Mouse (Mus musculus): ENCODE data around the gene Gm44790. TPM values are rescaled to one million over a fixed set of nuclear protein-coding genes. Genes with fewer than 3 reads are reported as not detected.
"Not testable (repeated sequence)": the region's sequence is repeated elsewhere in the genome, so short reads cannot be mapped to it uniquely, and the experiment has no call there.

The Gm44790 gene
- not detected in 2 replicates for polyA plus RNA-seq (2015; fragmentation: Nextera tagmentation; extraction: Ambion mirVana)

GRCm38 (mm10) chr6:86426358-86426757 lies at the start of gene Gm44790:
Gm44790 (plus strand) TSS chr6:86426658.
- ATAC-seq (ENCODE audit: low read depth) = no peak
- Histone ChIP-seq H3K4me1 (ENCODE audit: control insufficient read depth, low read depth, low read length) (no peaks in the 10 kb centered on the region), H3K4me3 (ENCODE audit: low read depth, low read length) (no peak within 1 kb of the TSS), H3K27me3 (ENCODE audit: control insufficient read depth, insufficient read depth, low read depth, low read length) (no peaks in the 10 kb centered on the region), H3K4me2 (ENCODE audit: low read depth, low read length) (no peak within 1 kb of the TSS), H3K36me3 (ENCODE audit: control insufficient read depth, insufficient read depth) (peaks cover 11% of the 10 kb centered on the region), H3K9me3 (replicated peaks; ENCODE audit: control insufficient read depth, low read length) (no peaks in the 10 kb centered on the region), H3K9ac (ENCODE audit: low read depth, low read length) (no peak within 1 kb of the TSS), H3K27ac (ENCODE audit: low read length) (no peak within 1 kb of the TSS)
- 80% methylated on average over 1 of the region's 1 CpGs for WGBS (ENCODE audit: insufficient replicate concordance)

- Histone ChIP-seq H3K4me3 (ENCODE audit: low read depth, low read length) (no peak overlapping the region), H3K4me2 (ENCODE audit: low read depth, low read length) (no peak overlapping the region), H3K9me3 (replicated peaks; ENCODE audit: control insufficient read depth, low read length) (no peaks in the 10 kb centered on the region), H3K36me3 (ENCODE audit: control insufficient read depth, insufficient read depth) (peaks cover 31% of the 10 kb centered on the region), H3K27ac (ENCODE audit: low read length) (no peak overlapping the region), H3K4me1 (ENCODE audit: control insufficient read depth, low read depth, low read length) (peaks cover 3% of the 10 kb centered on the region; the same call in 1 of the 2 replicates), H3K27me3 (ENCODE audit: control insufficient read depth, insufficient read depth, low read depth, low read length) (no peaks in the 10 kb centered on the region), H3K9ac (ENCODE audit: low read depth, low read length) (no peak overlapping the region)
- no peak for ATAC-seq (ENCODE audit: low read depth)
- 82% methylated on average over 3 of the region's 3 CpGs for WGBS (ENCODE audit: insufficient replicate concordance)
Observed at GRCm38 (mm10) chr6:86378341-86378740, 48.1 kb upstream of the Gm44790 start.

- not testable (repeated sequence) for H3K4me2 ChIP-seq (ENCODE audit: low read depth, low read length); H3K9me3 ChIP-seq (replicated peaks; ENCODE audit: control insufficient read depth, low read length); H3K4me3 ChIP-seq (ENCODE audit: low read depth, low read length); H3K4me1 ChIP-seq (ENCODE audit: control insufficient read depth, low read depth, low read length); H3K9ac ChIP-seq (ENCODE audit: low read depth, low read length); H3K27me3 ChIP-seq (ENCODE audit: control insufficient read depth, insufficient read depth, low read depth, low read length); ATAC-seq (ENCODE audit: low read depth); H3K27ac ChIP-seq (ENCODE audit: low read length)
- H3K36me3 ChIP-seq (ENCODE audit: control insufficient read depth, insufficient read depth) = peaks cover 31% of the 10 kb centered on the region
- WGBS (ENCODE audit: insufficient replicate concordance) = 64% methylated on average over 6 of the region's 8 CpGs
Observed at GRCm38 (mm10) chr6:86380112-86380511, 46.3 kb upstream of the Gm44790 start.

GRCm38 (mm10) chr6:86382551-86382950 lies 43.9 kb upstream of the Gm44790 start:
- no peak for ATAC-seq (ENCODE audit: low read depth)
- Histone ChIP-seq H3K4me1 (ENCODE audit: control insufficient read depth, low read depth, low read length) (no peaks in the 10 kb centered on the region; the same call in none of the 2 replicates), H3K4me3 (ENCODE audit: low read depth, low read length) (no peak overlapping the region), H3K9ac (ENCODE audit: low read depth, low read length) (no peak overlapping the region), H3K4me2 (ENCODE audit: low read depth, low read length) (no peak overlapping the region), H3K9me3 (replicated peaks; ENCODE audit: control insufficient read depth, low read length) (no peaks in the 10 kb centered on the region), H3K27ac (ENCODE audit: low read length) (no peak overlapping the region), H3K27me3 (ENCODE audit: control insufficient read depth, insufficient read depth, low read depth, low read length) (no peaks in the 10 kb centered on the region), H3K36me3 (ENCODE audit: control insufficient read depth, insufficient read depth) (peaks cover 18% of the 10 kb centered on the region)

- H3K4me3 ChIP-seq (ENCODE audit: low read depth, low read length) = no peak overlapping the region
- H3K9me3 ChIP-seq (replicated peaks; ENCODE audit: control insufficient read depth, low read length) = no peaks in the 10 kb centered on the region
- no peak overlapping the region for H3K9ac ChIP-seq (ENCODE audit: low read depth, low read length)
- ATAC-seq (ENCODE audit: low read depth) = peak; percentile 53
- H3K27ac ChIP-seq (ENCODE audit: low read length) = no peak overlapping the region
- H3K4me2 ChIP-seq (ENCODE audit: low read depth, low read length) = no peak overlapping the region
- H3K27me3 ChIP-seq (ENCODE audit: control insufficient read depth, insufficient read depth, low read depth, low read length) = no peaks in the 10 kb centered on the region
- H3K4me1 ChIP-seq (ENCODE audit: control insufficient read depth, low read depth, low read length) = no peaks in the 10 kb centered on the region; the same call in none of the 2 replicates
- 41% methylated on average over 16 of the region's 16 CpGs for WGBS (ENCODE audit: insufficient replicate concordance)
- peaks cover 10% of the 10 kb centered on the region for H3K36me3 ChIP-seq (ENCODE audit: control insufficient read depth, insufficient read depth)
Observed at GRCm38 (mm10) chr6:86383370-86383769, 43.1 kb upstream of the Gm44790 start.

GRCm38 (mm10) chr6:86384692-86385091 lies 41.8 kb upstream of the Gm44790 start:
- Histone ChIP-seq H3K9ac (ENCODE audit: low read depth, low read length) (no peak overlapping the region), H3K4me3 (ENCODE audit: low read depth, low read length) (no peak overlapping the region), H3K9me3 (replicated peaks; ENCODE audit: control insufficient read depth, low read length) (no peaks in the 10 kb centered on the region), H3K4me1 (ENCODE audit: control insufficient read depth, low read depth, low read length) (no peaks in the 10 kb centered on the region; the same call in none of the 2 replicates), H3K27ac (ENCODE audit: low read length) (peak overlapping the region; percentile 49; the same call in 1 of the 2 replicates), H3K4me2 (ENCODE audit: low read depth, low read length) (no peak overlapping the region), H3K36me3 (ENCODE audit: control insufficient read depth, insufficient read depth) (peaks cover 5% of the 10 kb centered on the region; the same call in 1 of the 2 replicates), H3K27me3 (ENCODE audit: control insufficient read depth, insufficient read depth, low read depth, low read length) (no peaks in the 10 kb centered on the region)
- no peak for ATAC-seq (ENCODE audit: low read depth)
- WGBS (ENCODE audit: insufficient replicate concordance) = 45% methylated on average over 4 of the region's 4 CpGs

- Histone ChIP-seq H3K4me1 (ENCODE audit: control insufficient read depth, low read depth, low read length) (no peaks in the 10 kb centered on the region; the same call in none of the 2 replicates), H3K36me3 (ENCODE audit: control insufficient read depth, insufficient read depth) (peaks cover 11% of the 10 kb centered on the region), H3K9ac (ENCODE audit: low read depth, low read length) (no peak overlapping the region), H3K4me2 (ENCODE audit: low read depth, low read length) (no peak overlapping the region), H3K27ac (ENCODE audit: low read length) (peak overlapping the region; percentile 66), H3K9me3 (replicated peaks; ENCODE audit: control insufficient read depth, low read length) (no peaks in the 10 kb centered on the region), H3K27me3 (ENCODE audit: control insufficient read depth, insufficient read depth, low read depth, low read length) (no peaks in the 10 kb centered on the region), H3K4me3 (ENCODE audit: low read depth, low read length) (no peak overlapping the region)
- ATAC-seq (ENCODE audit: low read depth) = peak; percentile 72
- 69% methylated on average over 5 of the region's 5 CpGs for WGBS (ENCODE audit: insufficient replicate concordance)
Observed at GRCm38 (mm10) chr6:86385362-86386104, 40.9 kb upstream of the Gm44790 start.

- 76% methylated on average over 12 of the region's 12 CpGs for WGBS (ENCODE audit: insufficient replicate concordance)
- H3K27ac ChIP-seq (ENCODE audit: low read length) = no peak overlapping the region
- no peak overlapping the region for H3K4me3 ChIP-seq (ENCODE audit: low read depth, low read length)
- H3K36me3 ChIP-seq (ENCODE audit: control insufficient read depth, insufficient read depth) = peaks cover 26% of the 10 kb centered on the region
- no peak overlapping the region for H3K9ac ChIP-seq (ENCODE audit: low read depth, low read length)
- no peak overlapping the region for H3K4me2 ChIP-seq (ENCODE audit: low read depth, low read length)
- no peak for ATAC-seq (ENCODE audit: low read depth)
- no peaks in the 10 kb centered on the region for H3K9me3 ChIP-seq (replicated peaks; ENCODE audit: control insufficient read depth, low read length)
- H3K27me3 ChIP-seq (ENCODE audit: control insufficient read depth, insufficient read depth, low read depth, low read length) = no peaks in the 10 kb centered on the region
- no peaks in the 10 kb centered on the region; the same call in none of the 2 replicates for H3K4me1 ChIP-seq (ENCODE audit: control insufficient read depth, low read depth, low read length)
Observed at GRCm38 (mm10) chr6:86387313-86387712, 39.1 kb upstream of the Gm44790 start.

- no peak overlapping the region for H3K9ac ChIP-seq (ENCODE audit: low read depth, low read length)
- no peak overlapping the region for H3K27ac ChIP-seq (ENCODE audit: low read length)
- no peak overlapping the region for H3K4me3 ChIP-seq (ENCODE audit: low read depth, low read length)
- no peaks in the 10 kb centered on the region for H3K27me3 ChIP-seq (ENCODE audit: control insufficient read depth, insufficient read depth, low read depth, low read length)
- no peak for ATAC-seq (ENCODE audit: low read depth)
- peaks cover 26% of the 10 kb centered on the region for H3K36me3 ChIP-seq (ENCODE audit: control insufficient read depth, insufficient read depth)
- H3K4me2 ChIP-seq (ENCODE audit: low read depth, low read length) = no peak overlapping the region
- H3K4me1 ChIP-seq (ENCODE audit: control insufficient read depth, low read depth, low read length) = no peaks in the 10 kb centered on the region; the same call in none of the 2 replicates
- H3K9me3 ChIP-seq (replicated peaks; ENCODE audit: control insufficient read depth, low read length) = no peaks in the 10 kb centered on the region
- WGBS (ENCODE audit: insufficient replicate concordance) = 75% methylated on average over 18 of the region's 18 CpGs
Observed at GRCm38 (mm10) chr6:86388461-86388860, 38.0 kb upstream of the Gm44790 start.
